ENCODE assay signal across 13 mouse cellular contexts in genomic region chr13:53811151-53811550, GRCm38 (mm10).
A peak's percentile ranks its signal among the peaks of the same experiment; 100 is the strongest.
DNase-seq lines count a peak whose midpoint lies in the region; ATAC-seq lines count a peak whose summit lies in the region.
"Had no signal": no experiment of that assay in that cellular context is flagged by ENCODE, and none has a peak within 500 bp of the region (broad histone marks: within the 10 kb centered on the region; RNA-seq: fewer than 3 reads in every experiment).

No protein-coding gene starts in this region.

- no peak for DNase-seq in frontal cortex, postnatal 10 days (ENCODE audit: low spot score in 2 of 2)
- DNase-seq in right cerebral cortex, adult 18-20 months: peak; percentile 30
- DNase-seq in right cerebral cortex, postnatal 4 days: no peak
- DNase-seq in brain, adult 2 months (ENCODE audit: low read depth, low spot score): peak; percentile 60
- peak; percentile 55 for DNase-seq in retina, postnatal 1 day
- no peak for DNase-seq in gastrocnemius, adult 18-20 months (ENCODE audit: low spot score)
- no peak for DNase-seq in gastrocnemius, postnatal 10 days
- DNase-seq: gastrocnemius, adult 2 months; gastrocnemius, postnatal 25 days had no signal

- ATAC-seq in frontal cortex, adult (ENCODE audit: low TSS enrichment): peak; percentile 81
- ATAC-seq: forebrain, embryonic 13.5 days; forebrain, embryonic 16.5 days; hindbrain, embryonic 16.5 days had no signal

Comparison
In these comparisons a context has a peak if more than half of its experiments do, and no peak if none do; other contexts are left out.
1. DNase-seq: peak in right cerebral cortex, adult 18-20 months (single experiment), brain, adult 2 months (single experiment) and retina, postnatal 1 day (single experiment); none in frontal cortex, postnatal 10 days (0 of 2), right cerebral cortex, postnatal 4 days (single experiment), gastrocnemius, adult 18-20 months (single experiment) and gastrocnemius, postnatal 10 days (single experiment).